Mouse (Mus musculus) liver, embryonic 12.5 days (tissue): ENCODE measurements around the gene Actb. TPM values are rescaled to one million over a fixed set of nuclear protein-coding genes. Genes with fewer than 3 reads are reported as not detected.

ENCODE experiments used
- ATAC-seq: fragments of 200-750 bp; cut with Nextera tagmentation; 2 replicates; pipeline ENCODE4 v1.8.0; 2017; ENCODE audit warnings: moderate number of reproducible peaks, mild to moderate bottlenecking, moderate library complexity
- H3K27ac ChIP-seq: fragments of 300-500 bp; sonication (generic); 2 replicates; pipeline ENCODE4 v1.5.1; 2016; ENCODE audit warnings: mild to moderate bottlenecking
- H3K27me3 ChIP-seq: fragments of 300-500 bp; sonication (generic); replicated peaks from 2 replicates; pipeline ENCODE4 v1.6.1; 2016; ENCODE audit warnings: mild to moderate bottlenecking, moderate library complexity
- H3K36me3 ChIP-seq: fragments of 300-500 bp; sonication (generic); 2 replicates; pipeline ENCODE4 v1.6.1; 2016; ENCODE audit warnings: mild to moderate bottlenecking, moderate library complexity
- H3K4me1 ChIP-seq: fragments of 300-500 bp; sonication (generic); 2 replicates; pipeline ENCODE4 v1.6.1; 2016
- H3K4me2 ChIP-seq: fragments of 300-500 bp; sonication (generic); 2 replicates; pipeline ENCODE4 v1.6.1; 2016; ENCODE audit warnings: mild to moderate bottlenecking, moderate library complexity
- H3K4me3 ChIP-seq: fragments of 300-500 bp; sonication (generic); 2 replicates; pipeline ENCODE4 v1.5.1; 2016; ENCODE audit warnings: mild to moderate bottlenecking, moderate library complexity
- H3K9ac ChIP-seq: fragments of 300-500 bp; sonication (generic); 2 replicates; pipeline ENCODE4 v1.6.1; 2016; ENCODE audit warnings: mild to moderate bottlenecking, moderate library complexity
- H3K9me3 ChIP-seq: fragments of 300-500 bp; sonication (generic); replicated peaks from 2 replicates; pipeline ENCODE4 v1.6.1; 2016; ENCODE audit warnings: mild to moderate bottlenecking, moderate library complexity
- WGBS: fragments of 180-500 bp; shearing (Covaris S2); methylation state at CpG from one replicate; pipeline ENCODE4 v1.1.7; 2016; ENCODE audit not compliant: insufficient replicate concordance; 5-methylcytosine and 5-hydroxymethylcytosine counted together
- polyA plus RNA-seq: library from polyadenylated mRNA; unstranded; fragments of >200 nt; fragmentation: Nextera tagmentation; extraction: Ambion mirVana; gene quantifications from 2 replicates; pipeline ENCODE4 v1.2.1, GENCODE M21; 2016

Actb gene
- polyA plus RNA-seq, 1 experiment from 2014 or later, result 7,775 TPM

DNA sequence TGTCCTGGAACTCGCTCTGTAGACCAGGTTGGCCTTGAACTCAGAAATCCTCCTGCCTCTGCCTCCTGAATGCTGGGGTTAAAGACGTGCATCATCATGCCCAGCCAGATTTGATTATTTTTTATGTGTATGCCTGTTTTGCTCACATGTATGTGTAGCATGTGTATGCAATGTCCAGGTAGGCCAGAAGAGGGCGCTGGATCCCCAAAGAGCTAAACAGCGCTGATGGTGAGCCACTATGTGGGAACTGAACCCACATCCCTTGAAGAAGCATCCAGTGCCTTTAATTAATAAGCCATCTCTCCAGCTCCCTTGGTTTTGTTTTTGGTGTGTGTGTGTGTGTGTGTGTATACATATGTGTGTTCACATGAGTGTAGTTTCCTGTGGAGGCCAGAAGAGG is 50.1 kb downstream of the Actb start:
- H3K27ac ChIP-seq, result no peak overlapping the region
- WGBS, result 65% methylated on average over 4 of the region's 4 CpGs
- peaks cover 20% of the 10 kb centered on the region for H3K4me1 ChIP-seq
- H3K9me3 ChIP-seq, result peaks cover 6% of the 10 kb centered on the region; the same call in 1 of the 2 replicates
- H3K27me3 ChIP-seq, result peaks cover 22% of the 10 kb centered on the region
- H3K36me3 ChIP-seq, result no peaks in the 10 kb centered on the region
- ATAC-seq, result no peak
- H3K9ac ChIP-seq, result no peak overlapping the region
- H3K4me3 ChIP-seq, result no peak overlapping the region
- H3K4me2 ChIP-seq, result no peak overlapping the region

DNA sequence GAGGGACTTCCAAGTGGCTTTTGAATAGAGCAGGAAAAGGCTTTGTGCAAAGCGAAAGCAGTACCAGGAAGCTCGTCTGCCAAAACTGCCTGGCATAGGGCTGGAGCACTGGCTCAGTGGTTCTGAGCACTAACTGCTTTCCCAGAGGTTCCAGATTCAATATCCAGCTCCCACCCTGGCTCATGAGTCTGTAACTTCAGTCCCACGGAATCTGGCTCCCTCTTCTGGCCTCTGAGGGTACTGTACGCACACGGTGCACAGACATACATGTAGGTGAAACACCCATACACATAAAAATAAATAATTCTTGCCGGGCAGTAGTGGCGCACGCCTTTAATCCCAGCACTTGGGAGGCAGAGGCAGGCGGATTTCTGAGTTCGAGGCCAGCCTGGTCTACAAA is 51.7 kb downstream of the Actb start:
- ATAC-seq, result no peak
- no peak overlapping the region for H3K4me2 ChIP-seq
- H3K9me3 ChIP-seq, result peaks cover 6% of the 10 kb centered on the region; the same call in 1 of the 2 replicates
- peaks cover 20% of the 10 kb centered on the region for H3K4me1 ChIP-seq
- H3K4me3 ChIP-seq, result no peak overlapping the region
- WGBS, result 64% methylated on average over 10 of the region's 10 CpGs
- H3K9ac ChIP-seq, result no peak overlapping the region
- H3K27me3 ChIP-seq, result peaks cover 34% of the 10 kb centered on the region
- no peak overlapping the region for H3K27ac ChIP-seq
- H3K36me3 ChIP-seq, result no peaks in the 10 kb centered on the region

DNA sequence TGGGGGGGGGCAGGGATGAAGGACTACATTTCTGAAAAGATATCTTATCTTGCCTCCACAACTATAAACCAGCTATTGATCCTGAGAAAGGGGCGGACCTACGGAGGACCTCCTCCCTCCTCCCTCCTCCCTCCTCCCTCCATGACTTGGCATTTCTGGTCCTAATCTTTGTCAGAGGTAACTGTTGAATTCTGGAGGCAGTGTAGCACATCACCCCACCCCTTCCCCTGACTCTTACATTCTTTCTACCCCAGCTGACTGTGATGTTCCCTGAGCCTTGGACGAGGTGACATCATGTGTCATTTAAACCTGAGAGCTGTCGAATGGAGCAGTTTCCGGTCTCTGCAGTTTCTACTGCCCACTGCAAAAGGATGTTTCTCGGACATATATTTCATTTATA is 53.0 kb downstream of the Actb start:
- Histone ChIP-seq H3K4me1 (peaks cover 20% of the 10 kb centered on the region), H3K27ac (no peak overlapping the region), H3K36me3 (no peaks in the 10 kb centered on the region), H3K9me3 (peaks cover 6% of the 10 kb centered on the region; the same call in 1 of the 2 replicates), H3K4me2 (no peak overlapping the region), H3K9ac (no peak overlapping the region), H3K27me3 (peaks cover 29% of the 10 kb centered on the region), H3K4me3 (no peak overlapping the region)
- ATAC-seq, result peak; percentile 73
- WGBS, result 51% methylated on average over 6 of the region's 6 CpGs

Other genes starting within 250 kb of the Actb start
- gene Slc29a4, start 214.2 kb downstream of the Actb start, polyA plus RNA-seq, result 0.38 and 0.72 TPM in 2 replicates
- gene Tnrc18, start 89.1 kb downstream of the Actb start, polyA plus RNA-seq, result 8.8 and 8.9 TPM in 2 replicates
- 5.8 and 6.1 TPM in 2 replicates for gene Fbxl18, start 11.3 kb downstream of the Actb start, polyA plus RNA-seq
- 69.1 and 69.4 TPM in 2 replicates for gene Fscn1, start 53.6 kb upstream of the Actb start, polyA plus RNA-seq
- 28.5 and 30.1 TPM in 2 replicates for gene Rnf216, start 206.2 kb upstream of the Actb start, polyA plus RNA-seq
- gene Olfr718-ps1, start 240.8 kb upstream of the Actb start, polyA plus RNA-seq, result not detected in 2 replicates